Mouse (Mus musculus) intestine, embryonic 15.5 days (tissue): ENCODE data around the gene Usp32. TPM values are rescaled to one million over a fixed set of nuclear protein-coding genes. Genes with fewer than 3 reads are reported as not detected.

Experiments used
- ATAC-seq: fragments of 200-750 bp; cut with Nextera tagmentation; 2 replicates; pipeline ENCODE4 v1.8.0; 2017; ENCODE audit warnings: moderate TSS enrichment, moderate library complexity
- H3K27ac ChIP-seq: fragments of 300-500 bp; sonication (generic); 2 replicates; pipeline ENCODE4 v1.5.1; 2015; ENCODE audit warnings: mild to moderate bottlenecking, inconsistent platforms
- H3K27me3 ChIP-seq: fragments of 300-500 bp; sonication (generic); replicated peaks from 2 replicates; pipeline ENCODE4 v1.6.1; 2015; ENCODE audit warnings: inconsistent platforms
- H3K36me3 ChIP-seq: fragments of 300-500 bp; sonication (generic); 2 replicates; pipeline ENCODE4 v1.6.1; 2015; ENCODE audit warnings: inconsistent platforms
- H3K4me1 ChIP-seq: fragments of 300-500 bp; sonication (generic); replicated peaks from 2 replicates; pipeline ENCODE4 v1.6.1; 2015; ENCODE audit warnings: inconsistent platforms
- H3K4me2 ChIP-seq: fragments of 300-500 bp; sonication (generic); replicated peaks from 2 replicates; pipeline ENCODE4 v1.6.1; 2015; ENCODE audit warnings: mild to moderate bottlenecking, inconsistent platforms
- H3K4me3 ChIP-seq: fragments of 300-500 bp; sonication (generic); replicated peaks from 2 replicates; pipeline ENCODE4 v1.5.1; 2015; ENCODE audit warnings: inconsistent platforms
- H3K9ac ChIP-seq: fragments of 300-500 bp; sonication (generic); 2 replicates; pipeline ENCODE4 v1.6.1; 2015; ENCODE audit warnings: inconsistent platforms
- H3K9me3 ChIP-seq: fragments of 300-500 bp; sonication (generic); 2 replicates; pipeline ENCODE4 v1.6.1; 2016; ENCODE audit warnings: inconsistent platforms
- WGBS: fragments of 180-500 bp; shearing (Covaris S2); methylation state at CpG from one replicate; pipeline ENCODE4 v1.1.7; 2015; 5-methylcytosine and 5-hydroxymethylcytosine counted together
- polyA plus RNA-seq: library from polyadenylated mRNA; unstranded; fragments of >200 nt; fragmentation: Nextera tagmentation; extraction: Ambion mirVana; gene quantifications from 2 replicates; pipeline ENCODE4 v1.2.1, GENCODE M21; 2015

The Usp32 gene
- polyA plus RNA-seq, 1 experiment from 2014 or later: 3.4 TPM

DNA sequence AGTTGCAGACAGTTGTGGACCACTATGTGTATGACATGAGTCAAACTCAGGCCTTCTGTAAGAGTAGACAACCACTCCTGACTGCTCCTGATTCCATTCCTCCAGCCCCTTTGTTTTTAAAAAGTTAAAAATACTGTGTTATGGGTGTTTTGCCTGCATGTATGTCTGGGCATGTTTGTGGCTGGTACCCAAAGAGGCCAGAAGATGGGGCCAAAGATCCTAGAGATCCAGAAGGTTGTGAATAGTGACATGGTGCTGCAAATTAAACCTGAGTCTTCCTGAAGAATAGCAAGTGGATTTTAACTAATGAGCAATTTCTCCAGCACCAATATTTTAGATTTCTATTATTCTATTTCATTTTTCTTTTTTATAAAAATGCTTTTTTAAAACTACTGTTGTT is 126.8 kb downstream of the Usp32 start:
- no peak for ATAC-seq
- Histone ChIP-seq H3K4me2 (no peak overlapping the region), H3K4me1 (no peaks in the 10 kb centered on the region), H3K36me3 (no peaks in the 10 kb centered on the region), H3K27me3 (no peaks in the 10 kb centered on the region), H3K27ac (no peak overlapping the region), H3K9me3 (no peaks in the 10 kb centered on the region), H3K4me3 (no peak overlapping the region), H3K9ac (no peak overlapping the region)

DNA sequence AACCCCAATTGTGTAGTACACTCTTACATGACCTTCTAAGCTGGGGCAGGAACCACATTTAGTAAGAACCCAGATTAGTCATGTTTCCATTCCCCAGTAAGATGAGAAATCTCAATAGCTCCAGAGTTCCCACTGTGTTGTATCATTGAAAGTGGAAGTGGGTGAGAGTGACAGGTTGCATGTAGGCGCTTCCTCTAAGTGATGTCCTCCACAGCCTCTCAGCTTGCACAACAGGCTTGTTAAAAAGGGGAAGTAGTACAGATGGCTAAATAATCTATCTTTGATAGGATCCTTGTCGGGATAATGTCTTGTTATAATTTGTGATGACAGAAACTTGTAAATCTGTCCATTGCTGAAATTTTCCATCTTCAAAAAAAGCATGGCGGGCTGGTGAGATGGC is 136.4 kb downstream of the Usp32 start:
- Histone ChIP-seq H3K9ac (no peak overlapping the region), H3K4me3 (no peak overlapping the region), H3K27me3 (no peaks in the 10 kb centered on the region), H3K4me2 (no peak overlapping the region), H3K4me1 (no peaks in the 10 kb centered on the region), H3K36me3 (no peaks in the 10 kb centered on the region), H3K27ac (no peak overlapping the region), H3K9me3 (no peaks in the 10 kb centered on the region)
- ATAC-seq: no peak
- 95% methylated on average over 3 of the region's 3 CpGs for WGBS

DNA sequence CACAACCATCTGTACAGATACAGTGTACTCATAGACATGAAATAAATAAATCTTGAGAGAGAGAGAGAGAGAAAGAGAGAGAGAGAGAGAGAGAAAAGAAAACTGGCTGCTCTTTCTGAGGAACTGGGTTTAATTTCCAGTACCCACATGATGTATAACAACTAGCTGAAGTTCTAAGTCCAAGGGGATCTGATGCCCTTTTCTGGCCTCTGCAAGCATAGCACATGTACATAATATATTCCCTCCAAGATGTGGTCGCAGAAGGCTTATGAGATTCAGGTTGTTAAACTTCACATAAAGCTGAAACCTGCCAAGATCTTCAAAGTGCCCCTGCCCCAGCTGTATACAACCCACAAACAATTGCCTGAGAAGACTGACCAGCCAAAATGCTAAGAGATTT is 144.7 kb downstream of the Usp32 start:
- WGBS: 97% methylated on average over 1 of the region's 1 CpGs
- no peak for ATAC-seq
- Histone ChIP-seq H3K4me1 (no peaks in the 10 kb centered on the region), H3K4me3 (no peak overlapping the region), H3K9ac (no peak overlapping the region), H3K9me3 (no peaks in the 10 kb centered on the region), H3K27ac (no peak overlapping the region), H3K27me3 (no peaks in the 10 kb centered on the region), H3K36me3 (no peaks in the 10 kb centered on the region), H3K4me2 (no peak overlapping the region)

DNA sequence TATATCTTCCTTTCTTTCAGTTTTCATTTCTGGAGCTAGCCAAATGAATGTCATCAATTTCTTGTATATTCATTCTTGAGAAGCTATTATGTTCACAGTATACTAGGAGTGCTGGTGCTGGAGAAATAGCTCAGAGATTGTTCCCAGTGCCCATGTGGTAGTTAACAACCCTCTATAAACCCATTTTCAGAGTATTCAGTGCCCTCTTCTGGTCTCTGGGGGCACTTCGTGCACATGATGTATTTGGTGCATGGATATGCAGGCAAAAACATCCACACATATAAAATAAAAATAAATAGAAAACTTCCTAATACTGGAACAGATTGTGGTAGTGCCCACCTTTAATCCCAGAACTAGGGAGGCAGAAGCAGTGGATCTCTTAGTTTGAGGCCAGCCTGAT is 147.0 kb downstream of the Usp32 start:
- 88% methylated on average over 1 of the region's 1 CpGs for WGBS
- no peak for ATAC-seq
- peaks cover 5% of the 10 kb centered on the region; the same call in 1 of the 2 replicates for H3K36me3 ChIP-seq

DNA sequence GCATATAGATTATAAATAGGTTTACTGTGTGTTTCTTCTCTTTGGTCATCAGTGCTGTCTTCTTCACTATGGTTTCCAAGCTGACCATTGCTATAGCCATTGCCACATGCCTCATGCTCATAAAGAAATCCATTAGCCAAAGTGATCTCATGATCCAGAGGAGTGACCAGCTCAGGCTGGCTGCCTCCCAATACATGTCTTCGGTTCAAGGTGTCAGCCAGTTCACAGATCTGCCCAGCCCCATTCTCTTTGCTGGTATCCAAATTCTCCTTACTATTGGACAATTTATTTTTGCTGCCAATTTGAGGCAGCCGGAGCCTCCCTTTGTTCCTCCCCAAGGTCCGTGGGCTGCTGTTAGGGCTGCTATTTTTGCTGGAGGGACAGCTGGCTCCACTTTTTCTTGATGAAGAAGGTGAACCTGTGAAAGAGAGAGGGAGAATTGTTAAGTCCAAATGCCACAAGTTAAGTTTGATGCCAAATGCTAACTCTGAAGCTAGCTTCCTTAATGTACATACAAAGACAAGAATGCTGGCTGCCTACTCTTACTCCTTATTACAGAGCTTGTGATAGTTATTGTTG is 151.5 kb downstream of the Usp32 start:
- Histone ChIP-seq H3K36me3 (peaks cover 10% of the 10 kb centered on the region), H3K4me3 (no peak overlapping the region), H3K4me1 (no peaks in the 10 kb centered on the region), H3K27me3 (no peaks in the 10 kb centered on the region), H3K27ac (no peak overlapping the region), H3K4me2 (no peak overlapping the region), H3K9ac (no peak overlapping the region), H3K9me3 (no peaks in the 10 kb centered on the region)
- ATAC-seq: no peak
- 92% methylated on average over 3 of the region's 3 CpGs for WGBS

More for the DNA sequence above, 147.0 kb downstream of the Usp32 start:
- no peak overlapping the region for H3K27ac ChIP-seq
- H3K4me1 ChIP-seq: no peaks in the 10 kb centered on the region
- H3K27me3 ChIP-seq: no peaks in the 10 kb centered on the region
- no peak overlapping the region for H3K9ac ChIP-seq
- no peak overlapping the region for H3K4me3 ChIP-seq
- no peaks in the 10 kb centered on the region for H3K9me3 ChIP-seq
- no peak overlapping the region for H3K4me2 ChIP-seq

DNA sequence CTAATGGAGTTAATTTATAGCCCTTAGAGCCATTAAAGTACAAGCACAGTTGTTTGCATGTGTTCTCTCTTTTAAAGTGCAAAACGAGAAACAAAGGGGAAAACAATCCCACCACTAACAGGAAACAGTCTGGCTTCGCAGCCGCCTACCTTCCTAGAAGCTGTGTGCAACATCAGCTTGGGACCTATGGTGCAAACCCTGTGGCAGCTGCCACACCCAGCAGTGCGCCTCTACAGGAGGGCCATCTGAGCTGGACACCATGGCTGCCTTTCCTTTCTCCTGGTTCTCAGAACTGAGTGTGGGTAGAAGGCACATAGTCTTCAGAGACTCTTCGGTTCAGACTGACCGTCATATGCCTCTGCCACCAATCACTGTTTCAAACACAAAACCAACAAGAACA is 154.5 kb downstream of the Usp32 start:
- Histone ChIP-seq H3K27ac (no peak overlapping the region), H3K36me3 (peaks cover 10% of the 10 kb centered on the region), H3K4me2 (no peak overlapping the region), H3K4me1 (no peaks in the 10 kb centered on the region), H3K9me3 (no peaks in the 10 kb centered on the region), H3K27me3 (no peaks in the 10 kb centered on the region), H3K4me3 (no peak overlapping the region), H3K9ac (no peak overlapping the region)
- 87% methylated on average over 6 of the region's 6 CpGs for WGBS
- ATAC-seq: no peak

DNA sequence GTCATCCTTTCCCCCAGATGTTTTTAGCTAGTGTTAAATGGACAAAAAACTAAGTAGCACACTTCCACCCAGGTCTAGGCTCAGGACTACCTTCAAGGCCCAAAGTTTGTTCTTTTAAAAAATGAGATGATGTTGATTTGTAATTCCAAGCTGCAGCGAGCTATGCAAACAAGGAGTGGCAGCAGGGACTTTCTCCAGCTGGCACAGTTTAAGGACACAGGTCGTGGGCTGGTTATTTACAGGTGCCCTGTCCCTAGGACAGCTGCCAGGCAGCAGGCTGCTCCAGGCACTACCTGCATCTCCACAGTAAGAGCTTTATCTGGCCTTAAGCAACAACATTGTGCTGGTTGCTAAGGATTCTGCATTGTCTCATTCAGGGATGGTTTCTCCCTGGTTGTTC is 159.3 kb downstream of the Usp32 start:
- Histone ChIP-seq H3K9ac (no peak overlapping the region), H3K4me2 (no peak overlapping the region), H3K36me3 (peaks cover 4% of the 10 kb centered on the region; the same call in 1 of the 2 replicates), H3K9me3 (no peaks in the 10 kb centered on the region), H3K4me1 (no peaks in the 10 kb centered on the region), H3K27me3 (no peaks in the 10 kb centered on the region), H3K4me3 (no peak overlapping the region), H3K27ac (no peak overlapping the region)
- ATAC-seq: no peak
- WGBS: 74% methylated on average over 2 of the region's 2 CpGs

DNA sequence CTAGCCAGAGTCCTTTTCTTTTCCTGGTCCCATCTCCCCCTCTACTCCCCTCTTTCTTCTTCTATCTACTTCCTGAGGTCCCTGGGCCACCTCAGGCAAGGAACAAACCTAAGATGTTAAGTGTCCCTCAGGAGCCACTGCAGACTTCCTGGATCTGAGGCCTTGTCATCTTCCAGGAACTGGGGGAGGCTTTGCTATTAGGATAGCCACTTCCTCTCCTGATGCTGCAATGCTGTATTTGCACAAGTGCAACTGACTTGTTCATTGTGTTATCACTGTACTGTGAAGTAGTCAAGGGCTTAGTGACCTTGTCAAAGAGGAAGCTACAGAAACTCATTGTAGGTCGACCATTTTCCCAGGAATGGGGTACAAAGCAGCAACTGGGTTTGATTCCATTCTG is 160.6 kb downstream of the Usp32 start:
- H3K9ac ChIP-seq: no peak overlapping the region
- no peak for ATAC-seq
- no peaks in the 10 kb centered on the region for H3K4me1 ChIP-seq
- H3K4me2 ChIP-seq: no peak overlapping the region
- no peaks in the 10 kb centered on the region for H3K27me3 ChIP-seq
- WGBS: 54% methylated on average over 1 of the region's 1 CpGs
- no peak overlapping the region for H3K4me3 ChIP-seq
- H3K9me3 ChIP-seq: no peaks in the 10 kb centered on the region
- no peak overlapping the region for H3K27ac ChIP-seq
- no peaks in the 10 kb centered on the region for H3K36me3 ChIP-seq

DNA sequence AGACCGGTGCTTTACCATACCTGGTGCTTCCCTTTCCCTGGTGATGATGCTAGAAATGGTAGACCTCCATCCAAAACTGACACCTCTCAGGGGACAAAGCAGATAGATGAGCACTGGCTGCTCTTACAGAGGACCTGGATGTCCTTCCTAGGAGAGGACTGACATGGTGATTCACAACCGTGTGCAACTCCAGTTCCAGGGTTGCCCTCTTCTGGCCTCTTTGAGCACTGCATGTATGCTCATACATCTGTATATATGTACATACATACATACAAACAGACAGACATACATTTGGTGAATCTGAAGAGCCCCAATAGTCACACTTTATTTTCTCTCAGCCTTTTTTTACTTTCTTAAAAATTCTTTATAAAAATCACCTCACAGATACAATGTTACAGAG is 161.8 kb downstream of the Usp32 start:
- H3K4me3 ChIP-seq: no peak overlapping the region
- WGBS: 59% methylated on average over 2 of the region's 2 CpGs
- ATAC-seq: no peak
- H3K4me1 ChIP-seq: no peaks in the 10 kb centered on the region
- no peaks in the 10 kb centered on the region for H3K9me3 ChIP-seq
- no peak overlapping the region for H3K4me2 ChIP-seq
- H3K27ac ChIP-seq: no peak overlapping the region
- H3K36me3 ChIP-seq: no peaks in the 10 kb centered on the region
- no peaks in the 10 kb centered on the region for H3K27me3 ChIP-seq
- no peak overlapping the region for H3K9ac ChIP-seq

DNA sequence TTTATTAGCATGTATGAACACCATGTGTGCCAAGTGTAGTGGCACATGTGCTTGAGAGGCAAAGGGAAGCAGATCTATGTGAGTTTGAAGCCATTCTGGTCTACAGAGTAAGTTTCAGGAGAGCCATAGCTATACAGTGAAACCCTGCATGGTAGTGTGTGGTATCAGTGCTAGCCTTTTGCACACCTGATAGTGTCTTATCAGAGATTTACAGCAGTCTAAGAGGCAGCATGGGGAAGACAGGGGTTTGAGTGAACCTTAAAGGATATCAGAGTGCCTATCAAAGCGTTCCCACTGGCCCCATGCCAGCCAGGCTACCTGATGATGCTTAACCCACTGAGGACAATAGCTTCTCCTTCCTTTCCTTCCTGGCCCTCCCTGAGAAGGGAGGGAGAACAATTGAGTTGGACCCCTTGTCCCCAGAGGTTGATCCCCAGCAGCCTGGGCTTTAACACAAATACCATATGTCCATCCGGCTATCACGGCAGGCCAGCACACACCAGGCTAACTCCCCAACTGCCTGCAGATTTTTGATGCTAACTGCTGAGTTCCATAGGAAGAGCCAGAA is 162.5 kb downstream of the Usp32 start:
- 85% methylated on average over 3 of the region's 3 CpGs for WGBS
- H3K4me2 ChIP-seq: no peak overlapping the region
- no peak for ATAC-seq

DNA sequence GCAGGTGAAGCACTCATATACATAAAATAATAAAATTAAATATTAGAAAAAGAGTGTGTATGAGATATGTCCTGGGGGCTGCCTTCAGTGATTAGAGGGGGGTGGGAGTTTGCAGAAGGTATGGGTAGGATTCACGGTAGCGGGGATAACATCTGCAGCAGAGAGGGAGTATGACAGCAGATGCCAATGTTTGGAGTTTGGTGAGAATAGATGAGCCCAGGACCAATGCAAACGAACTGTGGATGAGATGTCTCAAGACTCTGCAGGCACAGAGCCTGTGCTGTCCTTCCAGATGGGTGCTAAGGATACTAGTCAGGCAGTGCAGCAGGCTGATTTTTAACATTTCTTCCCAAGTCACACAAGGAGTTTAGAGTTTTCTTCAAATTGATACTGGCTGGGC is 163.3 kb downstream of the Usp32 start:
- no peak overlapping the region for H3K27ac ChIP-seq
- no peaks in the 10 kb centered on the region for H3K36me3 ChIP-seq
- H3K4me1 ChIP-seq: 0 out of 2 replicates have a peak, but pooled peaks cover 3% of the 10 kb centered on the region
- no peak overlapping the region for H3K4me3 ChIP-seq
- no peak overlapping the region for H3K4me2 ChIP-seq
- no peak overlapping the region for H3K9ac ChIP-seq
- no peaks in the 10 kb centered on the region for H3K27me3 ChIP-seq
- WGBS: 76% methylated on average over 3 of the region's 3 CpGs
- ATAC-seq: no peak
- H3K9me3 ChIP-seq: no peaks in the 10 kb centered on the region

More for the DNA sequence above, 162.5 kb downstream of the Usp32 start:
- H3K4me1 ChIP-seq: no peaks in the 10 kb centered on the region
- no peaks in the 10 kb centered on the region for H3K27me3 ChIP-seq
- H3K4me3 ChIP-seq: no peak overlapping the region
- no peak overlapping the region for H3K9ac ChIP-seq
- no peaks in the 10 kb centered on the region for H3K9me3 ChIP-seq
- no peaks in the 10 kb centered on the region for H3K36me3 ChIP-seq
- H3K27ac ChIP-seq: no peak overlapping the region

DNA sequence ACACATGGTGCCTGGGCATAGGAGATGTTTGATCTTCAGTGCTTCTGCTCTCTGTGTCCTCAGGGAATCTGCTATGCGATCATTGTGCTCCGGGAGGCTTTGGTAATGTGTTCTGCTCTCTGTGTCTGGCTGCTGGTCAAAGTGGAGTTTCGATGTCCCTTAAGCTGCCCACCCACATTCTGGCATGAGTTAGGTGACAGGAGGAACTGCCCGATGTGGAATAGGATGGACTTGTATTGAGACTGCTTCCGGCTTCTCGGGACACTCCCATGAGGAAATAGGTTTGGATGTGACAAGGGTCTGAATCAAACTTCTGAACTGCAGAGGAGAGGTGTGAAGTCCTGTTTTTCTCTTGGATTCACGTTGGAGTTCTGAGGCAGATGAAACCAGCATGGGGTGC is 165.4 kb downstream of the Usp32 start:
- Histone ChIP-seq H3K4me3 (no peak overlapping the region), H3K27ac (no peak overlapping the region), H3K9ac (no peak overlapping the region), H3K4me1 (0 out of 2 replicates have a peak, but pooled peaks cover 3% of the 10 kb centered on the region), H3K36me3 (no peaks in the 10 kb centered on the region), H3K9me3 (no peaks in the 10 kb centered on the region), H3K4me2 (no peak overlapping the region), H3K27me3 (no peaks in the 10 kb centered on the region)
- ATAC-seq: no peak
- WGBS: 48% methylated on average over 7 of the region's 7 CpGs

DNA sequence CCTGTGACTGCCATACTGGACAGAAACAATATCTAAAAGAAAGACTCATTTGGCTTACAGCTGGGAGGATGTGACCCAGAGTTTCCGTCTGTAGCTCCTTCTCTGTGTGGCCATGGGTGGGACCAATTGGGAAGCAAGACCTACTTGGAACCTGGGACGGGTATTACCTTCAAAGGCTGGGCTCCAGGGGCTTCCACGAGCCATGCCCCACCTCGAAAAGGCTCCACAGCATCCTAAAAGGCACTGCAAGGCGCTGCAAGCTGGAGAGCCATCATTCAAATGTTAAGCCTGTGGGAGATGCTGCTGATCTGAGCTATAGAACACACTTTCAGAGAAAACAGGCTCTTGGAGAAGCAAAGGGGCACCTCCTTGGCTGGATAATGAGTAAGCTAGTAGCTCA is 166.3 kb downstream of the Usp32 start:
- 0 out of 2 replicates have a peak, but pooled peaks cover 4% of the 10 kb centered on the region for H3K4me1 ChIP-seq
- H3K9me3 ChIP-seq: no peaks in the 10 kb centered on the region
- WGBS: 56% methylated on average over 5 of the region's 5 CpGs
- no peak overlapping the region for H3K27ac ChIP-seq
- no peaks in the 10 kb centered on the region for H3K36me3 ChIP-seq
- H3K4me3 ChIP-seq: no peak overlapping the region
- H3K9ac ChIP-seq: no peak overlapping the region
- ATAC-seq: no peak
- no peaks in the 10 kb centered on the region for H3K27me3 ChIP-seq
- no peak overlapping the region for H3K4me2 ChIP-seq
